Mouse (Mus musculus) adrenal gland, postnatal 36 days (tissue): ENCODE measurements around the gene Asap2. TPM values are rescaled to one million over a fixed set of nuclear protein-coding genes. Genes with fewer than 3 reads are reported as not detected.

ENCODE experiments used
- DNase-seq, 2 experiments: peaks; one replicate each; pipeline ENCODE4 v3.0.0; 2021; ENCODE audit warnings: mixed read lengths in 1 of 2
- total RNA-seq, 2 experiments: library from RNA; stranded (reverse); gene quantifications; 2 replicates each; pipeline ENCODE4 v1.2.3; 2021

The Asap2 gene
- total RNA-seq, 2 experiments from 2014 or later, result 15.6 to 19.3 TPM

DNA sequence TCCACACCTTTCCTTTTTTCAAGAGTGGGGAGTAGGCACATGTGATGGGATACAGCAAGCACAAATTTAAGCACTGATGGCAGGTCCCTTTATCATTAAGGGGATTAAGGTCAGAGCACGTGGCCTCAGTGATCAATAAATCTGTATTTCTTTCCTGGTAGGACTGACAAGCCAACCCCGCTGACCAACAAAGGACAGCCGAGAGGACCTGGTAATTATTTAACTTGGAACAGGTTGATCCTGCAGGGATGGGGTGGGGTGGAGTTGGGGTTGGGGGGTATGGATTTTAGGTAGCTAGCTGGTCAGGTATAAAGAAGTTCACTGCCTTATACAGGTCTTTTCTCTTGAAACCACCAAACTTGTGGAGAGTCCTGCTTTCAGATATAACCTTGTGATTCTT lies 274.7 kb downstream of the Asap2 start:
- DNase-seq, result no peak

DNA sequence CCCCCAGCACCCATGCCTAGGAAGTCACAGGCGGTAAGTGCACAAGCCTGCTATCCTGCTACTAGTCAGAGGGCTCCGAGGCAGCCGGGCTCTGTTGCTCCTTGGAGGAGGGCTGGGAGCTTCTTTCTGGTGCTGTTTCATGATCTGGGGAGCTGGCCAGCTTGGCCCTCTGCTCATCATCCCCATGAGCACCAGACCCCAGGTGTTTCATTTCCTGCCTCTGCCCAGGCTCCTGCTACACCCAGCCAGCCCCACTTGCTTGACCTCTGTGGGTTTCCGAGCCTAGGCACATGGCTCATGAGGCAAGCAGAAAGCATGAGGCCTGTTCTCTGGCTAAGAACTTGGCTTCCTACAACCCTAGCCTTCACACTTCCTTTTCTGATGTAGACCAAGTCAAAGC lies 275.2 kb downstream of the Asap2 start:
- no peak for DNase-seq

GRCm38 (mm10) chr12:21265946-21266783 lies 275.9 kb downstream of the Asap2 start:
- DNase-seq, result peak; percentile 58 to 71

GRCm38 (mm10) chr12:21266784-21267098 lies 276.5 kb downstream of the Asap2 start:
- no peak for DNase-seq

DNA sequence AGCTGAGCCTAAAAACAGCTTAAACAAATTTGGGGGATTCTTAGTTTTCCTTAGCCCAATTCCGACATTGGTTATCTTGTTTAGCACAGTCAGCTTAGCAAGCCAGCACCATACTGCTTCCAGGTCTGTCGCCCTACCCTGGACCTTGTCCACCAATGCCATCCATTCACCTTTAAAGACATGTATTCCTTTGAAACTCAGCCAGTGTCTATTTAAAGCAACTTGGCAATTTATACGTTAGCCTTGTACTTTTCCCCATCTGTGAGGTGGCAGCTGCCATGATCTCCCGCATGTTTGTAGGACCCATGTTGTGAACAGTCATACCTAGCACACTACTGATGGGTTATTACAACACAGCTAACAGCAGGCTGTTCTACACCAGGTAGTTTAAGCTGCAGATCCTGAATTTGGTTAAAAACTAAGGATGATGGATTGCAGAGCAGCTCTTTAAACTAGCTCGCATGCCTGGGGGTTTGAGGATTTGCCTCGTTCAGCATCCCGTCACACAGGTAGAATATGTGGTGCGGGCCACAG lies 277.9 kb downstream of the Asap2 start:
- no peak for DNase-seq

DNA sequence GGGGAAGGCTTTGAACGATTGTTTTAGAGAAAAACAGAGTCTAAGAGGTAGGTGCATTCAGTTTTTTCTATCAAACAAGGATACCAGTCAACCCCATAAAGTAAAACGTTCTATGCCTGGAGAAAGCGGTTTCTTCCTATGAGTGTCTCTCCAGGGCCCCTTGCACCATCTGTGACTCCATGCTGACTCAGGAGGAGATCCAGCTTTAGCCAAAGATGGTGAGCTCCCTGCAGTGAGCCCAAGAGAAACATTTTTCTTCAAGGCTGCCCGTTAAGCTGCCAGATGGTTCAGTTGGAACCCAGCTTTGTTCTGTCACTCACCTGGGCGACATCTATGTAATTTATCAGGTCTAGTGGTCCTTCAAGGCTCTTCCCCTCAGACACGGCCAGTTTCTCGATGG lies 284.2 kb downstream of the Asap2 start:
- DNase-seq, result peak; percentile 27 to 34

- DNase-seq, result no peak
These were observed 287.1 kb downstream of the Asap2 start for GRCm38 (mm10) chr12:21277352-21277864.

DNA sequence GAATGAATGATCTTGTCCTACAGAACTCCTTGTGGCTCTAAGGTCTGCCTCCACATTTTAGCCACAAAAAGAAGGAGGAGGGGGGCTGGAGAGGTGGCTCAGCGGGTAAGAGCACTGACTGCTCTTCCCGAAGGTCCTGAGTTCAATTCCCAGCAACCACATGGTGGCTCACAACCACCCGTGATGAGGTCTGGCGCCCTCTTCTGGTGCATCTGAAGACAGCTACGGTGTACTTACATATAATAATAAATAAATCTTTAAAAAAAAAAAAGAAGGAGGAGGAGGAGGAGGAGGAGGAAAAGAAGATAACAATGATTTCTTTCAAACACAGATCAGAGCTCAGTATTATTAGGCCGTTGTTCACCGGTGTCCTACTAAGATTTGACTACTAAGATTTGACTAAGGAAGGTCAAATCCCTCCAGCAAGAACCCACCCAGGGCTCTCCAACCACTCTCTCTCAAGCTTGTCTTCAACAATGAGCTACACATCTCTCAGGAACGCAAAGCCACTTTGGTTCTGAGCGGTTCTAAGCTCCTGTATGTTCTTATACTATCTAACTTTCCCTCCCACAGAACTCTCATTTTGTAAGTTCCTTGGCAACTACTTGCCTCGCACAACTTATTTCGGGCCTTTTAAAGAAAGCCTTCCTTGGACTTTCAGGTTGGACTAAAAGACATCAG lies 294.6 kb downstream of the Asap2 start, which contains the start of gene Cpsf3:
Gene Cpsf3, plus strand, starts transcription at position 631 of the 681 bp plus-strand sequence.
- no peak for DNase-seq

DNA sequence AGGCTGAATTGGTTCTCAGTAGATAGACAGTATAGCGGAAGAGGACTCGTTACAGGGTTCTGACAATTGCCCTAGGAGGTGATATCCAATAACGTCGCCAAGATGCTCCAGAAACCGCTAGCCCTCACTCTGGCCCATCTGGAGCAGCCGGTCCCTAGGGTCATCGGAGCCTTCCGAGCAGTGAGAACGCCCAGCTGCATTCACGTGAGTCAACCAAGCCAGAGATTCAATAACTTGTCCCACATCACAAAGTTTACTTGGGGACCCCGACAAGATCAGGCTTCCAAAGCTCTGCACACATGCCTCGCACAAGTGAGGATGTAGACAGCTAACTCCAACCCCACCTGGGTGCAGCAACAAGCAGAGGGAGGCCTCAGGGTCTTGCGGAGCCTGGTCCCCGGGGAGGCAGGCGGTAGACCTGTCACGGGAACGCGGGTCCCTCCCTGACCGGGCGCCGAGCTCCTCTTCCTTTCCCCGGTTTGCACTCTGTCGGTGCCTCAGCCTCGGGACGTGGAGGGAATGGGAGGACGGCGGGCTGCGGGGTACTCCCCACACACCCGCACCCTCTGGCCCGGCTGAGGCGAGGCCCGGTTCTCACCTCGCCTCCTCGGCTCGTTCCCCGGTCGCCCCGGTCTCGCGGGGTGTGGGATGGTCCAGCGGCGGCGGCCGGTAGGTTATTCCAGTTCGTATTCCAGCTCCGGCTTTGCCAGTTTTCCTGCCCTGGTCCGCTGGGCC lies 295.4 kb downstream of the Asap2 start:
- DNase-seq, result peak in 1 of 2 experiments; percentile 83

DNA sequence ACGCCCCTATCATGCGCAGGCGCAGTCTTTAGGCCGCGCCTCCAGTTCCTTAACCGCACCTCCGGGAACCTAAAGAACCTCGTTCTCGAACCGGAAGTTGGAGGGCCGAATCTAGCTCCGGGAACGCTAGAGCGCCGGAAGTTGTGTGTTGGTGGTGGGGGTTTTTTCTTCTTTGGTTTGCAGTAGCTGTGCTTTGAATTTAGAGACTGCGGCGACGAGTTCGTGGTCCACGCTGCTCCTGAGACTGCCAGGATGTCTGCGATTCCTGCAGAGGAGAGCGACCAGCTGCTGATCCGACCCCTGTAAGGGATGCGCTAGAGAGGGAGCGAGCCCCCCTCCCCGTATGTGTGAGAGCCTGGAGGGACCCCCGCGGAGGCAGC lies 296.0 kb downstream of the Asap2 start, which contains the start of gene Itgb1bp1:
Gene Itgb1bp1, minus strand, starts transcription at position 42 of the 380 bp plus-strand sequence.
- DNase-seq, result peak; percentile 99

- DNase-seq, result peak in 1 of 2 experiments; percentile 45
These were observed 296.7 kb downstream of the Asap2 start for GRCm38 (mm10) chr12:21286712-21287650.

DNA sequence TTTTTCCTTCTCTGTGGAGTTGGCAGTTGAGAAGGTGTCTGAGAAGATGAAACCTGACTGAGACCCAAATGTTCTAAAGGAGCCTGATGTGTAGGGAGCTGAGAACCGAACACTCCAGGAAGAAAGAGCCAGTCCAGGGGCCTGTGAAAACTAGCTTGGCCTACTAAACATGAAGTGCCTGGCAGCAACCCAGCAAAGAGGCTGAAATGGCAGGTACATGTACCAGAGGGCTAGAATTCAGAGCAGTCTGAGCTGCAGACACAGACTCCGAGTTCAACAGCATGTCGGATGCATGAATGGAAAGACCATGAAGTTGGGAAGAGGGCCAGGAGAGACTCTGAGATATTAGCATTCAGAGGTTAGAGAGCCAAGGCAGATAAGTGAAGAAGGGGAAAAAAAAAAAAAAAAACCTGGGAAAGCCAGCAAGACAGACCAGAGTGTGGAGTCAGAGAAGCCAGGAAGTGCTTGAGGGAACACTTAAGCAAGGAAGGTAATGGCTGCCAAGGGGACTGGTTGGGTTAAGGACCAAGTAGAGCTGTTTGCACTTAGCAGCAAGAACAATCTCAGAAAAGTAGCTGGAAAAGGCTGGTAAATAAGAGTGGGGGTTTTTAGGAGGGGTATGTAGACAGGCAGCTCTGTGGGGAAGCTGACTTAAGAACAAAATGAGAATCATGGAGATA lies 298.6 kb downstream of the Asap2 start:
- DNase-seq, result no peak

GRCm38 (mm10) chr12:21289651-21290050 lies 299.4 kb downstream of the Asap2 start:
- DNase-seq, result no peak

GRCm38 (mm10) chr12:21298856-21299255 lies 308.6 kb downstream of the Asap2 start:
- DNase-seq, result no peak

- peak; percentile 69 to 81 for DNase-seq
These were observed 311.1 kb downstream of the Asap2 start for GRCm38 (mm10) chr12:21301324-21301723.

DNA sequence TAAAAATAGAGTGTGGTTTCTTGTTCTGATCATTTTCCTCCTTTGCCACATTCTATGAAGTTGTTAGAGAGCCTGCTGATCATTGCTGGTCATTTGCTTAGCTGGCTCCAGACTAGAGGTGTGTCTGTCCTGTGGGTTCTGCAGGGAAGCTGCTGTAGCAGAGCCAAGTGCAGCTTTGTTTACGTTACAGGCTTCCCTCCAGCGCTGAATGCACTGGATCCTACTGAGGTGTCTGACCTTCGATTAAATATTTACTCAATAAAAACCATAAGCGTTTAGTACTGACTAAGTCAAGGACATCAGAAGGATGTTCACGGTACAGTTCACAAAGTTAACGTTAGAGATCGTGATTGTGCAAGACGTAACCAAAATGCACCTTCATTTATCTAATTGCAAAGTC lies 311.7 kb downstream of the Asap2 start:
- DNase-seq, result no peak

DNA sequence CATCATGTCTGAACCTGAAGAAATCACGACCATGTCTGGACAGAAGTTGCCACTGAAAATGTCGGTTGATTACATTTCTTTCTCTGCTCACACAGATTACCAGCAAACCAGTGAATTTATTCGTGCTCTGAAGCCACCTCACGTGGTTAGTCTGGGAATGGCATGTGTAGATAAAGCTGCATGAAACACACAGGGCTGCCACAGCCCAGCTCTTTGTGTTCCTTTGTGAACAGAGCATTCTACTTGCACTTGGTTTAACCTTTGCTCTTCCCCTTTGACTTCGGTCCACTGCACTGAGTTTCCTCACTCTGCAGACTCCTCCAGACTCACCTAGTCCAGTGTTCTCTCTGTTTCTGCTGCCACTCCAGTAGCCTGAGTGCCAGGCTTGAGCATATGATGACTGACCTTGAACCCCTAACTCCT lies 312.1 kb downstream of the Asap2 start:
- DNase-seq, result no peak

DNA sequence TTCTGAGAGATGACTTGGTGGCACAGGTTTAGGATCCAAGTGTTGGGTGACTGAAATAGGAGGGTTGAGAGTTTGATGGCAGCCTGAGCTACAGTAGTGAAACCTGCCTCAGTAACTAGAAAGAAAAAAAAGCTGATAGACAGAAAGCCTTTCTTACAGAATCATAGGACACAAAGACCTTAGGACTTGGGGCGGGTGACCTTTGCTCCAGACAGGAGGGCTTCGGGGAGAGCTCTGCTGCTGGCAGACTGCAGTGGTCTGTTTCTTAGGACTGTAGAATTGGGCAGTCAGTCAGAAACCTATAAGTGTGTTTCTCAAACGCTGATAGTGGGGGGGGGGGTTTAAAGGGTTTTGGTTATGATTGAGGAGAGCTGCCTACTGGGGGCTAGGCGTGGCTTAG lies 315.5 kb downstream of the Asap2 start:
- no peak for DNase-seq

DNA sequence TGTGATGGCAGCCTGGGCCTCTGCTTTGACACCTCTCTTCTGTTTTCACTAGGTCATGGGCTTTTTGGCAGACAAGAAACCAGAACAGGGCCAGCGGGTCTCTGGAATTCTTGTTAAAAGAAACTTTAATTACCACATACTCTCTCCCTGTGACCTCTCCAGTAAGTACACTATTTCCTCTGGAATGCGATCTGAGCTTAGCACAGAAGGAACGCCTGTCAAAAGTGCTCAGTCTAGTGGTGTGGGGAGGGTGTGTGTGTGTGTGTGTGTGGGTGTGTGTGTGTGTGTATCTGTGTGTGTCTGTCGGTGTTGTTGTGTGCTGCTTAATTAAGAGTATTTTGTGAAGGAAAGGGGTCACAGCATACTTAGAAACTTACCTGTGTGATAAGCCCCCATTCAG lies 316.5 kb downstream of the Asap2 start:
- no peak for DNase-seq

DNA sequence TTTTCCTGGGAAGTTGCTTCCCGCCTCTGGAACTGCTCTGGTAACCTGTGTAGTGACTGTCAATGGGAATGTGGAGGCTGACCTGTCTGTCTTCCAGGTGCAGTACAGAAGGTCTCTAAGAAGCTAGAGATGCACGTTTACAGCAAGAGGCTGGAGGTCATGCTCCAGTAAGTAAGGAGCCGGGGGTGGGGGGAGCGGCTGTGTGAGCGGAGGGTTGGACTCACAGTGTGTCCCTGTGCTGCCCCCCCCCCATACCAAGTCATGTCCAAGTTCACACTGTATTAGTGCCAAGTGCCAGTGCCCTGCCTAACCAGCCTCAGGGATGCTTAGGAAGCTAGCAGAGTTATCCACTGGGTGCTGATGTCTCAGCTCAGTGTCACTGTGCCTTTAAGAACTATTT lies 321.9 kb downstream of the Asap2 start:
- no peak for DNase-seq
